Mouse (Mus musculus) liver, postnatal 0 days (tissue): ENCODE measurements around the gene Clec2i.

Source experiments
- CTCF ChIP-seq: sonication (generic); IDR thresholded peaks from 2 replicates; pipeline ENCODE4 v1.5.1; 2016; ENCODE audit warnings: antibody characterized with exemption, low read depth
- EP300 ChIP-seq: IDR thresholded peaks from 2 replicates; pipeline ENCODE4 v1.6.1; 2016; ENCODE audit warnings: antibody characterized with exemption, low read depth, mild to moderate bottlenecking

GRCm38 (mm10) chr6:128841327-128842089 lies 45.9 kb upstream of the Clec2i start:
- TF ChIP-seq EP300 (no peak), CTCF (no peak)
